ENCODE assay signal across 9 mouse cellular contexts in genomic region chr2:101827626-101828025, GRCm38 (mm10). TPM values are rescaled to one million over a fixed set of nuclear protein-coding genes. Genes with fewer than 3 reads are reported as not detected.
DNase-seq lines count a peak whose midpoint lies in the region; ATAC-seq and TF ChIP-seq lines count a peak whose summit lies in the region.
"Had no signal": no experiment of that assay in that cellular context is flagged by ENCODE, and none has a peak within 500 bp of the region (broad histone marks: within the 10 kb centered on the region; RNA-seq: fewer than 3 reads in every experiment).

No protein-coding gene starts in this region.

- no peak overlapping the region for H3K9ac ChIP-seq in heart, embryonic 11.5 days (ENCODE audit: low read depth, low read length)
- no peak overlapping the region for H3K9ac ChIP-seq in liver, embryonic 15.5 days
- no peak overlapping the region for H3K9ac ChIP-seq in midbrain, embryonic 14.5 days (replicated peaks; ENCODE audit: low read length)

- H3K36me3 ChIP-seq in heart, embryonic 11.5 days (ENCODE audit: control insufficient read depth, insufficient read depth, low read length), result no peaks in the 10 kb centered on the region
- H3K36me3 ChIP-seq in kidney, adult 2 months (ENCODE audit: control insufficient read depth, insufficient read depth, low read length), result no peaks in the 10 kb centered on the region
- no peaks in the 10 kb centered on the region for H3K36me3 ChIP-seq in liver, embryonic 15.5 days (replicated peaks)
- no peaks in the 10 kb centered on the region for H3K36me3 ChIP-seq in midbrain, embryonic 14.5 days (ENCODE audit: control insufficient read depth, insufficient read depth, low read length)

- H3K27me3 ChIP-seq in heart, embryonic 11.5 days (ENCODE audit: control insufficient read depth, insufficient read depth, low read length), result no peaks in the 10 kb centered on the region
- no peaks in the 10 kb centered on the region for H3K27me3 ChIP-seq in kidney, adult 2 months (replicated peaks; ENCODE audit: control insufficient read depth, insufficient read depth, low read length)
- H3K27me3 ChIP-seq in liver, embryonic 15.5 days, result no peaks in the 10 kb centered on the region
- no peaks in the 10 kb centered on the region for H3K27me3 ChIP-seq in midbrain, embryonic 14.5 days (ENCODE audit: control insufficient read depth, insufficient read depth, low read length)

- TF ChIP-seq POLR2A in kidney, adult 2 months (IDR thresholded peaks at IDR 0.05; ENCODE audit: low read depth, low read length), result no peak

- TF ChIP-seq CTCF in kidney, adult 2 months (conservative IDR thresholded peaks at IDR 0.05; ENCODE audit: insufficient read depth, insufficient read length, low read depth, low read length), result no peak

- 18% methylated on average over 5 of the region's 5 CpGs for WGBS in heart, embryonic 11.5 days (ENCODE audit: insufficient replicate concordance)
- 18% methylated on average over 5 of the region's 5 CpGs for WGBS in kidney, adult 2 months
- 11% methylated on average over 5 of the region's 5 CpGs for WGBS in liver, embryonic 15.5 days (ENCODE audit: insufficient replicate concordance)
- WGBS in midbrain, embryonic 14.5 days, result 56% methylated on average over 5 of the region's 5 CpGs

- 0 out of 2 replicates have a peak, but pooled peaks have one; percentile 41 for ATAC-seq in heart, embryonic 11.5 days (replicated peaks; ENCODE audit: insufficient number of reproducible peaks, low FRiP score, low TSS enrichment)
- ATAC-seq in liver, embryonic 15.5 days (ENCODE audit: insufficient read depth), result peak; percentile 72
- ATAC-seq in midbrain, embryonic 14.5 days (ENCODE audit: low FRiP score, low TSS enrichment), result no peak

- intact Hi-C loops in heart, postnatal 10 days (cut with DNase I), result loop anchor here (2.0 to 5.0 kb wide), 3 partner anchors 31 to 120 kb away; no protein-coding TSS in a partner anchor

- no peaks in the 10 kb centered on the region for H3K9me3 ChIP-seq in heart, embryonic 11.5 days (replicated peaks; ENCODE audit: control insufficient read depth, low read length)
- H3K9me3 ChIP-seq in liver, embryonic 15.5 days (replicated peaks), result no peaks in the 10 kb centered on the region
- H3K9me3 ChIP-seq in midbrain, embryonic 14.5 days (ENCODE audit: control insufficient read depth, low read length), result no peaks in the 10 kb centered on the region

- H3K27ac ChIP-seq in heart, embryonic 11.5 days (ENCODE audit: low read depth, low read length), result no peak overlapping the region
- peak overlapping the region; percentile 83 for H3K27ac ChIP-seq in kidney, adult 2 months (ENCODE audit: insufficient read depth, low read depth, low read length)
- peak overlapping the region; percentile 33; the same call in 1 of the 2 replicates for H3K27ac ChIP-seq in liver, embryonic 15.5 days (replicated peaks)
- no peak overlapping the region for H3K27ac ChIP-seq in midbrain, embryonic 14.5 days (replicated peaks; ENCODE audit: low read depth, low read length)

- peaks cover 11% of the 10 kb centered on the region; the same call in 1 of the 2 replicates for H3K4me1 ChIP-seq in heart, embryonic 11.5 days (ENCODE audit: control insufficient read depth, insufficient read depth, low read length)
- peaks cover 16% of the 10 kb centered on the region; the same call in 1 of the 2 replicates for H3K4me1 ChIP-seq in kidney, adult 2 months (ENCODE audit: control insufficient read depth, insufficient read depth, low read length)
- peaks cover 4% of the 10 kb centered on the region for H3K4me1 ChIP-seq in liver, embryonic 15.5 days (replicated peaks)
- 0 out of 2 replicates have a peak, but pooled peaks cover 3% of the 10 kb centered on the region for H3K4me1 ChIP-seq in midbrain, embryonic 14.5 days (ENCODE audit: control insufficient read depth, insufficient read depth, low read length)

- DNase-seq in heart, postnatal 10 days, result no peak
- DNase-seq in adrenal gland, postnatal 10 days, result peak; percentile 22
- DNase-seq in kidney, adult 2 months, result peak; percentile 94
- no peak for DNase-seq in frontal cortex, postnatal 25 days (ENCODE audit: low spot score in 2 of 2)
- DNase-seq in midbrain, embryonic 14.5 days, result no peak
- DNase-seq in ovary, postnatal 10 days (ENCODE audit: low spot score), result no peak
- DNase-seq: lung, postnatal 4 days had no signal

- H3K4me3 ChIP-seq in heart, embryonic 11.5 days (ENCODE audit: low read depth, low read length), result no peak overlapping the region
- no peak overlapping the region for H3K4me3 ChIP-seq in kidney, adult 2 months (ENCODE audit: insufficient read depth, low read depth, low read length)
- no peak overlapping the region for H3K4me3 ChIP-seq in liver, embryonic 15.5 days (replicated peaks)
- no peak overlapping the region for H3K4me3 ChIP-seq in midbrain, embryonic 14.5 days (replicated peaks; ENCODE audit: low read depth, low read length)

- no peak overlapping the region for H3K4me2 ChIP-seq in heart, embryonic 11.5 days
- H3K4me2 ChIP-seq in liver, embryonic 15.5 days, result peak overlapping the region; percentile 27; the same call in 1 of the 2 replicates
- H3K4me2 ChIP-seq in midbrain, embryonic 14.5 days (ENCODE audit: low read length), result no peak overlapping the region

RNA-seq across cellular contexts. Expression of gene Prr5l, which starts 55.2 kb away (rescaled TPM):
- 7.4 and 9.2 TPM in 2 replicates for polyA plus RNA-seq in heart, embryonic 11.5 days (2014; fragmentation: Nextera tagmentation; extraction: Ambion mirVana)
- total RNA-seq in heart, postnatal 10 days (2021), result 1 to 10 TPM; 2.6 to 4.0 TPM
- 1 to 10 TPM; 4.9 to 7.2 TPM for total RNA-seq in adrenal gland, postnatal 10 days (2021)
- 7.5 and 9.6 TPM in 2 replicates for polyA plus RNA-seq in kidney, adult 2 months (2012; rRNA removed)
- polyA plus RNA-seq in liver, embryonic 15.5 days (2015; fragmentation: Nextera tagmentation; extraction: Ambion mirVana), result 3.9 and 4.7 TPM in 2 replicates
- 2.5 and 4.9 TPM in 2 replicates for polyA plus RNA-seq in midbrain, embryonic 14.5 days (2014; fragmentation: Nextera tagmentation; extraction: Ambion mirVana)

RNA-seq across cellular contexts. Expression of gene Commd9, which starts 58.4 kb away (rescaled TPM):
- polyA plus RNA-seq in heart, embryonic 11.5 days (2014; fragmentation: Nextera tagmentation; extraction: Ambion mirVana), result 48.8 and 52.2 TPM in 2 replicates
- total RNA-seq in heart, postnatal 10 days (2021), result 10 to 100 TPM; 28.6 to 35.7 TPM
- total RNA-seq in adrenal gland, postnatal 10 days (2021), result 10 to 100 TPM; 33.8 to 36.2 TPM
- polyA plus RNA-seq in kidney, adult 2 months (2012; rRNA removed), result 115 and 130 TPM in 2 replicates
- polyA plus RNA-seq in liver, embryonic 15.5 days (2015; fragmentation: Nextera tagmentation; extraction: Ambion mirVana), result 23.4 and 23.7 TPM in 2 replicates
- polyA plus RNA-seq in midbrain, embryonic 14.5 days (2014; fragmentation: Nextera tagmentation; extraction: Ambion mirVana), result 109 and 110 TPM in 2 replicates

Comparison
In these comparisons a context has a peak if more than half of its experiments do, and no peak if none do; other contexts are left out.
1. H3K27ac ChIP-seq: peak in kidney, adult 2 months (single experiment) and liver, embryonic 15.5 days (single experiment); none in heart, embryonic 11.5 days (single experiment) and midbrain, embryonic 14.5 days (single experiment).
2. DNase-seq: peak in adrenal gland, postnatal 10 days (single experiment) and kidney, adult 2 months (single experiment); none in heart, postnatal 10 days (0 of 2), frontal cortex, postnatal 25 days (0 of 2), midbrain, embryonic 14.5 days (single experiment) and ovary, postnatal 10 days (single experiment).